Mouse (Mus musculus) intestine, embryonic 16.5 days (tissue): ENCODE results near the gene Gm7247. TPM values are rescaled to one million over a fixed set of nuclear protein-coding genes. Genes with fewer than 3 reads are reported as not detected.
"Not testable (repeated sequence)": the region's sequence is repeated elsewhere in the genome, so short reads cannot be mapped to it uniquely, and the experiment has no call there.

Experiments used
- ATAC-seq: fragments of 200-750 bp; cut with Nextera tagmentation; 2 replicates; pipeline ENCODE4 v1.8.0; 2017; ENCODE audit warnings: moderate TSS enrichment, moderate library complexity
- H3K27ac ChIP-seq: fragments of 300-500 bp; sonication (generic); 2 replicates; pipeline ENCODE4 v1.5.1; 2014; ENCODE audit warnings: mild to moderate bottlenecking, low read length
- H3K27me3 ChIP-seq: fragments of 300-500 bp; sonication (generic); replicated peaks from 2 replicates; pipeline ENCODE4 v1.6.1; 2014; ENCODE audit warnings: low read length, control low read depth, mixed read lengths; ENCODE audit not compliant: control insufficient read depth, insufficient read depth
- H3K36me3 ChIP-seq: fragments of 300-500 bp; sonication (generic); 2 replicates; pipeline ENCODE4 v1.6.1; 2014; ENCODE audit warnings: low read length, control low read depth; ENCODE audit not compliant: control insufficient read depth, insufficient read depth
- H3K4me1 ChIP-seq: fragments of 300-500 bp; sonication (generic); 2 replicates; pipeline ENCODE4 v1.6.1; 2014; ENCODE audit warnings: low read length, control low read depth, mixed read lengths; ENCODE audit not compliant: control insufficient read depth, insufficient read depth
- H3K4me2 ChIP-seq: fragments of 300-500 bp; sonication (generic); 2 replicates; pipeline ENCODE4 v1.6.1; 2014; ENCODE audit warnings: low read depth, low read length, control low read depth
- H3K4me3 ChIP-seq: fragments of 300-500 bp; sonication (generic); 2 replicates; pipeline ENCODE4 v1.5.1; 2014; ENCODE audit warnings: mild to moderate bottlenecking, low read length
- H3K9ac ChIP-seq: fragments of 300-500 bp; sonication (generic); 2 replicates; pipeline ENCODE4 v1.6.1; 2014; ENCODE audit warnings: low read depth, low read length
- H3K9me3 ChIP-seq: fragments of 300-500 bp; sonication (generic); 2 replicates; pipeline ENCODE4 v1.6.1; 2016; ENCODE audit warnings: low read length, control low read depth; ENCODE audit not compliant: control insufficient read depth
- WGBS: fragments of 180-500 bp; shearing (Covaris S2); extraction: QIAGEN DNeasy Blood & Tissue Kit; methylation state at CpG from one replicate; pipeline ENCODE4 v1.1.7; 2014; 5-methylcytosine and 5-hydroxymethylcytosine counted together
- polyA plus RNA-seq: library from polyadenylated mRNA; unstranded; fragments of >200 nt; fragmentation: Nextera tagmentation; extraction: Ambion mirVana; gene quantifications from 2 replicates; pipeline ENCODE4 v1.2.1, GENCODE M21; 2015

Gm7247 gene
- polyA plus RNA-seq, 1 experiment from 2014 or later = not detected

DNA sequence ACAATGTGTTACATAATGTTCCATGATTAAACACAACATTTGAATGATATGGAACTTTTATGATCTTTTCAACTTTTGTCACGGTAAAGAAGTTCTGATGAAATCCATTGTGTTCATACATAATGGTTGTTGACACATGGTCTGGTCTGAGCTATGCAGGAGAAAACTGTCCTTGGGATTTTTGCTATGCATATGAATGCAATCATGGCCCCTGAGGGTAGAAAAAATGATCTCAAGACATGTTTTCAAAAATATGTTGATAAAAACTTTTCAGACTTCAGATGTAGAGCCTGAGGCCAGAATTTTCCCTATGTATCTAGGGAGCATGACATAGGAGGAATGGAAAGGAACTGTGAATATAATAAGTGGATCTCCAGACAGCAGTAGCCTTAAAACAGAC is 49.0 kb downstream of the Gm7247 start, which contains the start of gene Vmn2r88:
Gene Vmn2r88 (plus strand): TSS at position 301 of the 400 bp plus-strand sequence.
- no peaks in the 10 kb centered on the region for H3K36me3 ChIP-seq
- H3K9me3 ChIP-seq = no peaks in the 10 kb centered on the region
- H3K27ac ChIP-seq = no peak within 1 kb of the TSS
- H3K27me3 ChIP-seq = no peaks in the 10 kb centered on the region
- no peak within 1 kb of the TSS for H3K4me2 ChIP-seq
- H3K4me1 ChIP-seq = no peaks in the 10 kb centered on the region
- no peak within 1 kb of the TSS for H3K4me3 ChIP-seq
- WGBS = 83% methylated on average over 1 of the region's 1 CpGs
- no peak for ATAC-seq
- H3K9ac ChIP-seq = no peak within 1 kb of the TSS

DNA sequence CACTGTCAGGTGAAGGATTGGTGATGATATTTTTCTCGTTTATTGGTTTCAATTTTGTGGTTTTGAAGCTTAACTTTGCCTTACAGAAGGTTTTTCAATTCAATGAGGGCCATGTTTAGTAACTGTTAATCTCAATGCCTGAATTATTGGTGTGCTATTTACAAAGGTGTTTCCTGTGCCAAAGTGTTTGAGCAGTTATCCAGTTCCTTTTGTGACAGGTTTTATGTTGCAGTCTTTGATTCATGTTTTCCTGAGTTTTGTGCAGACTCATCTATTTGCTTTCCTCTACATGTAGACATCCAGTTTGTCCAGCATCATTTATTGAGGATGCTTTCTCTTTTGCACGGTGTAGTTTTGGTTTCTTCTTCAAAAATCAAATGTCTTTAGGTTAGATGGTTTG is 62.3 kb downstream of the Gm7247 start:
- no peak overlapping the region for H3K4me3 ChIP-seq
- no peak overlapping the region for H3K27ac ChIP-seq

DNA sequence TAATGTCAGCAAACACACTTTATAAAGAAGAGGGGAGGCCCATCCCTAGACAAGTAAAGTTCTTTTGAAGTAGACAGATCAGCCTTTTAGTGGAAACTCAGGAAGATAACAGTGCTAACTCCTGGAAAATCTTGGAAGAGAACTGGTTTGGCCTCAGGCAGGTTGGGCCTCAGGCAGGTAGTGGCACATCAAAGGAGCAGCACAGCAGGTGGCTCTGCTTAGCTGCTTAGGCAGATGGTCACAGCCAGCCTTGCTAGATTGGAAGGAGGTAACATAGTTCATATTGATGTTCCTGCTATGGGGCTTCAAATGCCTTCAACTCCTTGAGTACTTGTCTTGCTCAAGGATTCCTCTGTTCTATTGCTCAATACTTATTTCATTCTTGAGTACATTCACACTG is 68.6 kb downstream of the Gm7247 start:
- not testable (repeated sequence) for H3K9me3 ChIP-seq, H3K27me3 ChIP-seq, H3K4me1 ChIP-seq, H3K27ac ChIP-seq, H3K36me3 ChIP-seq, H3K4me2 ChIP-seq, H3K9ac ChIP-seq, ATAC-seq, H3K4me3 ChIP-seq

More for the DNA sequence above, 62.3 kb downstream of the Gm7247 start:
- H3K27me3 ChIP-seq = no peaks in the 10 kb centered on the region
- H3K9ac ChIP-seq = no peak overlapping the region
- no peak for ATAC-seq
- no peaks in the 10 kb centered on the region for H3K9me3 ChIP-seq
- 58% methylated on average over 2 of the region's 2 CpGs for WGBS
- no peak overlapping the region for H3K4me2 ChIP-seq
- H3K4me1 ChIP-seq = no peaks in the 10 kb centered on the region
- no peaks in the 10 kb centered on the region for H3K36me3 ChIP-seq

DNA sequence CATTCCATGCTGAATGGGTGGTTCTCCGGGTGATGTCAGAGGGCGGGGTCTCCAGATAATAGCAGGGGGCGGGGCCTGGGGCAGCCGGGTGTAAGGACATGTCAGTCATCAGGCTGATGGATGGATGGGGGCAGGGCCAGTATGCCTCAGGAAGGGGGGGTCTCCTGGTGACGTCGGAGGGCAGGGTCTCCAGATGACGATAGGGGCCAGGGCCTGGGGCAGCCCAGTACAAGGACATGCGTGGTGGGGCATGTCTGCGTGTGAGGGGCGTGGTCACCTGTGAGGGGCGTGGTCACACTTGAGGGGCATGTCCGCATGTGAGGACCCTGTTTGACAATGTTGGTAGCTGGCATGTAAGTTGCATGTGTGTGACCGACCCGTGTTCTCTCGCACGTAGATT is 73.0 kb downstream of the Gm7247 start:
- no peak overlapping the region for H3K4me2 ChIP-seq
- no peak for ATAC-seq
- H3K9ac ChIP-seq = no peak overlapping the region
- 95% methylated on average over 16 of the region's 16 CpGs for WGBS
- H3K27me3 ChIP-seq = no peaks in the 10 kb centered on the region
- 0 out of 2 replicates have a peak, but pooled peaks cover 2% of the 10 kb centered on the region for H3K9me3 ChIP-seq
- H3K36me3 ChIP-seq = no peaks in the 10 kb centered on the region
- no peak overlapping the region for H3K4me3 ChIP-seq
- no peaks in the 10 kb centered on the region for H3K4me1 ChIP-seq
- H3K27ac ChIP-seq = no peak overlapping the region

DNA sequence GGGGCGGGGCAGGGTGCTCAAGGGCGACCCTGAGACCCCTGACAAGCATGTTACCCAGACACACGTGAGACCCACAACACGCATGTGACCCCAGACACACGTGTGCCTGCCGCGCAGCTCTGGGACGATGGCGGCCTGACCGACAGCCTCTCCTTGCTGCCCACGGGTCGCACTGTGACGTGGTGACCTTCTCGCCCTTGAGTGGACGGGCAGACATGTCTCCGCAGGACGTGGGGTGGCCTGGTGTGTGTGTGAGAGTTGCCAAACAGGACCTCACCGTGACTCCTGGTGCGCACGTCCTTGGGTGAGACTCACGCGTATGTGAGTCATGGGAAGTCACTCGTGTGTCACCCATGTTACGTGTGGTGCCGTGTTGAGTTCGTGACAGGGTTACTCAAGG is 73.5 kb downstream of the Gm7247 start:
- Histone ChIP-seq H3K27ac (no peak overlapping the region), H3K4me1 (no peaks in the 10 kb centered on the region), H3K9me3 (0 out of 2 replicates have a peak, but pooled peaks cover 2% of the 10 kb centered on the region), H3K4me2 (no peak overlapping the region), H3K4me3 (no peak overlapping the region), H3K36me3 (no peaks in the 10 kb centered on the region), H3K9ac (no peak overlapping the region), H3K27me3 (no peaks in the 10 kb centered on the region)
- 96% methylated on average over 26 of the region's 26 CpGs for WGBS
- no peak for ATAC-seq

DNA sequence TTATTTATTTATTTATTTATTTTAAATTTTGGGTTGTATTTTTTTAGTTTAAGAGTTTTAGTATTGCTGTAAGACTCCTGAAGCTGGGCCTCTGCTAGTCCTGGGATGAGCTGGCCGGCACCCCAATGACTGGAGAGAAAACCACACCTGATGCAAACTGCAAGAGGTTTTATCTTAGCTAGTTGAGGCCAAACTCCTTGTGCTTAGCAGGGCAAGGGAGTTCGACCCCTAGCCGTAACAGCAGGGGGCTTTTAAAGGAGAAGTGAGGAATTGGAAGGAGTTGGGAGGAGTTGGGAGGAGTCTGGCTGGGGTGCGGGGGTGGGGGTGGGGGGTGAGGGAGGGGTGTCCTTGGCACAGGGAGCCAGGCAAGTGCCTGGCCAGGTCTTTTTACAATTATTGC is 77.4 kb downstream of the Gm7247 start:
- no peaks in the 10 kb centered on the region for H3K27me3 ChIP-seq
- H3K4me2 ChIP-seq = no peak overlapping the region
- H3K4me3 ChIP-seq = no peak overlapping the region
- no peak for ATAC-seq
- WGBS = 95% methylated on average over 4 of the region's 4 CpGs
- H3K4me1 ChIP-seq = no peaks in the 10 kb centered on the region
- no peak overlapping the region for H3K27ac ChIP-seq
- H3K9ac ChIP-seq = no peak overlapping the region
- H3K9me3 ChIP-seq = 0 out of 2 replicates have a peak, but pooled peaks cover 2% of the 10 kb centered on the region
- H3K36me3 ChIP-seq = no peaks in the 10 kb centered on the region

DNA sequence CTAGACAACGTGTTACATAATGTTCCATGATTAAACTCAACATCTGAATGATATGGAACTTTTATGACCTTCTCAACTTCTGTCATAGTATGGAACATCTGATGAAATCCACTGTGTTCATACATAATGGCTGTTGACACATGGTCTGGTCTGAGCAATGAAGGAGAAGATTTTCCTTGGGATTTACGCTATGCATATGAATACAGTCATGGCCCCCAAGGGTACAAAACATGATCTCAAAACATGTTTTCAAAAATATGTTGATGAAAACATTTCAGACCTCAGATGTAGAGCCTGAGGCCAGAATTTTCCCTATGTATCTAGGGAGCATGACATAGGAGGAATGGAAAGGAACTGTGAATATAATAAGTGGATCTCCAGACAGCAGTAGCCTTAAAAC is 90.0 kb downstream of the Gm7247 start, which contains the start of gene Vmn2r89:
Gene Vmn2r89 (plus strand): TSS at position 301 of the 400 bp plus-strand sequence.
- not testable (repeated sequence) for H3K27ac ChIP-seq, H3K27me3 ChIP-seq, H3K4me3 ChIP-seq, H3K9me3 ChIP-seq, H3K4me1 ChIP-seq, H3K4me2 ChIP-seq, ATAC-seq, H3K36me3 ChIP-seq, H3K9ac ChIP-seq
- WGBS = 79% methylated on average over 2 of the region's 2 CpGs

DNA sequence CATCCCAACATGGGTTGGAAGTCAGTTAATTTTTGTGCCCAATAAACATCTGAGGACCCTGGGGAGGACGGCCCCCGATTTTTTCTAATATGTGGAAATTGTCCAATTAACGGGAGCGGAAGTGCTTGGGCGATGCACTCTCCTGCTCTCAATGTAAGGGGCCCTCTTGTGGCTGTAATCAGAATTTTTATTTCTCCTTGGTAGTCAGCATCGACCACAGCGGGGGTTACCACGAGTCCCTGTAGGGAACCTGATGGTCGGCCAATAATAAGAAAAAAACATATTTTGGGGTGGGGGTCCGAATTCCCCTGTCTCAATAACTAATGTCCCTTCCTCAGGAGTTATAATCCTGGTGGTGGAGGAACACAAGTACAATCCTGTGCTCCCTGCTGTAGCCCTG is 118.7 kb downstream of the Gm7247 start:
- not testable (repeated sequence) for H3K4me1 ChIP-seq, H3K4me2 ChIP-seq, H3K9ac ChIP-seq, H3K9me3 ChIP-seq, H3K4me3 ChIP-seq, ATAC-seq, H3K27me3 ChIP-seq, H3K27ac ChIP-seq, H3K36me3 ChIP-seq
- 87% methylated on average over 10 of the region's 10 CpGs for whole genome bisulfite sequencing

DNA sequence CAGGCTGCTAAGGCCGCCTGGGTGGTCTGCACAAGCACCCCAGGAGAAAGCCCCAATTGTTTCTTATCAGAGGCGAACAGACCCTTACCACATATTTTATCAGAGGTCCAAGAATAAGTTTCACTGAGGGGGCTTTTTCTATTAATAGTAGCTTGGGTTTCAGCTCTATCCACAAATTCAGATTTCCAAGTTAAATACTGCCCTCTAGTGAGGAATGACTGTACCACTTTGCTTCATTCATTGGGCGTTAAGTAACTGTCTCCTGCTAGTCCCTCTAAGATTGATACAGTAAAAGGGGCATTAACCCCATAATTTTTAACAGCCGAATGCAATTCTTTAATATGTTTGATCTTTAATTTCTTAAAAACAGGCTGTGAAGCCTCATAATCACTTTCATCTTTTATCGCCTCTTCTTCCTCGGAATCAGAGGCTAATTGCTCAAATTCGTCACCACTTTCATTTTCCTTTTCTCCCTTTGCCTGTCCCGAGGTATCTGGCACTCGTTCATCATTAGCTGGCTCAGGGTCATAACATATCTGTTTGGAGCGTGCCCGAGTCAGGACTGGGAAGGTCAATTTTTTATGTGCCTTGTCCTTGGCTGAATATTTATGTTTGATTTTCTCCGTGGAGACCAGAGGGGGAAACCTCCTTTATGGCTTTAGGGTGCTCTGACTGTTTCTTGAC is 119.9 kb downstream of the Gm7247 start:
- not testable (repeated sequence) for H3K27me3 ChIP-seq, H3K36me3 ChIP-seq, ATAC-seq, H3K9ac ChIP-seq, H3K4me2 ChIP-seq, H3K9me3 ChIP-seq, H3K27ac ChIP-seq, H3K4me1 ChIP-seq, H3K4me3 ChIP-seq
- WGBS = 72% methylated on average over 12 of the region's 12 CpGs
